Mouse (Mus musculus) liver, embryonic 12.5 days (tissue): ENCODE data around the gene Saxo2. TPM values are rescaled to one million over a fixed set of nuclear protein-coding genes. Genes with fewer than 3 reads are reported as not detected.
A peak's percentile ranks its signal among the peaks of the same experiment; 100 is the strongest.

Experiments
- ATAC-seq: fragments of 200-750 bp; cut with Nextera tagmentation; 2 replicates; pipeline ENCODE4 v1.8.0; 2017; ENCODE audit warnings: moderate number of reproducible peaks, mild to moderate bottlenecking, moderate library complexity
- H3K27ac ChIP-seq: fragments of 300-500 bp; sonication (generic); 2 replicates; pipeline ENCODE4 v1.5.1; 2016; ENCODE audit warnings: mild to moderate bottlenecking
- H3K27me3 ChIP-seq: fragments of 300-500 bp; sonication (generic); replicated peaks from 2 replicates; pipeline ENCODE4 v1.6.1; 2016; ENCODE audit warnings: mild to moderate bottlenecking, moderate library complexity
- H3K36me3 ChIP-seq: fragments of 300-500 bp; sonication (generic); 2 replicates; pipeline ENCODE4 v1.6.1; 2016; ENCODE audit warnings: mild to moderate bottlenecking, moderate library complexity
- H3K4me1 ChIP-seq: fragments of 300-500 bp; sonication (generic); 2 replicates; pipeline ENCODE4 v1.6.1; 2016
- H3K4me2 ChIP-seq: fragments of 300-500 bp; sonication (generic); 2 replicates; pipeline ENCODE4 v1.6.1; 2016; ENCODE audit warnings: mild to moderate bottlenecking, moderate library complexity
- H3K4me3 ChIP-seq: fragments of 300-500 bp; sonication (generic); 2 replicates; pipeline ENCODE4 v1.5.1; 2016; ENCODE audit warnings: mild to moderate bottlenecking, moderate library complexity
- H3K9ac ChIP-seq: fragments of 300-500 bp; sonication (generic); 2 replicates; pipeline ENCODE4 v1.6.1; 2016; ENCODE audit warnings: mild to moderate bottlenecking, moderate library complexity
- H3K9me3 ChIP-seq: fragments of 300-500 bp; sonication (generic); replicated peaks from 2 replicates; pipeline ENCODE4 v1.6.1; 2016; ENCODE audit warnings: mild to moderate bottlenecking, moderate library complexity
- WGBS: fragments of 180-500 bp; shearing (Covaris S2); methylation state at CpG from one replicate; pipeline ENCODE4 v1.1.7; 2016; ENCODE audit not compliant: insufficient replicate concordance; 5-methylcytosine and 5-hydroxymethylcytosine counted together
- polyA plus RNA-seq: library from polyadenylated mRNA; unstranded; fragments of >200 nt; fragmentation: Nextera tagmentation; extraction: Ambion mirVana; gene quantifications from 2 replicates; pipeline ENCODE4 v1.2.1, GENCODE M21; 2016

Gene Saxo2
- polyA plus RNA-seq = 1.0 and 1.1 TPM in 2 replicates

- peak; percentile 96 for ATAC-seq
- H3K27me3 ChIP-seq = no peaks in the 10 kb centered on the region
- 0 out of 2 replicates have a peak within 1 kb of the TSS, but pooled peaks have one; percentile 48 for H3K27ac ChIP-seq
- H3K36me3 ChIP-seq = peaks cover 18% of the 10 kb centered on the region
- no peaks in the 10 kb centered on the region for H3K9me3 ChIP-seq
- H3K4me1 ChIP-seq = peaks cover 18% of the 10 kb centered on the region
- under 1% methylated on average over 46 of the region's 46 CpGs for WGBS
- peak within 1 kb of the TSS; percentile 82 for H3K9ac ChIP-seq
- H3K4me2 ChIP-seq = peak within 1 kb of the TSS; percentile 91
- peak within 1 kb of the TSS; percentile 81 for H3K4me3 ChIP-seq
These were observed at the start of gene Saxo2, which contains the start of gene Efl1 for GRCm38 (mm10) chr7:82648353-82649080. Saxo2 (minus strand) TSS chr7:82648528. Efl1 (plus strand) TSS chr7:82648614.

DNA sequence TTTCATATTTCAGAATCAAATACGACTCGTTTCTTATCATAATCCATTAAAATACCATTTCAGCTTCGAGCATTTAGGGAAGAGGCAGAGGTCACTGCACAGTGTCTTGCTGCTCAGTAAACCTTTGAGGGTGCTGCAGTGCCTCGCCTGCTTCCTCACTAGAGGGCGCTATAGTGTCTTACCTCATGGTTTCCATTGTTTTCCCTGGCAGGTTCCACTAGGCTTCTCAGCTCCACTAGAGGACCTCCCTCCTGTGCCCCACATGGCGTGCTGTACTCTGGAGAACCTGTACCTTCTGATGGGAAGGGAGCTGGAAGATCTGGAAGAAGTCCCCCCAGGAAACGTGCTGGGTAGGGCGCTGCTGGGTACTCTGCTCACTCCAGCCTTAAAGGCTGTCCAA, 49.3 kb upstream of the Saxo2 start:
- Histone ChIP-seq H3K4me3 (no peak overlapping the region), H3K27ac (no peak overlapping the region), H3K36me3 (peaks cover 75% of the 10 kb centered on the region), H3K9me3 (no peaks in the 10 kb centered on the region), H3K4me1 (no peaks in the 10 kb centered on the region), H3K27me3 (no peaks in the 10 kb centered on the region), H3K4me2 (no peak overlapping the region), H3K9ac (no peak overlapping the region)
- 63% methylated on average over 8 of the region's 8 CpGs for WGBS
- ATAC-seq = no peak

DNA sequence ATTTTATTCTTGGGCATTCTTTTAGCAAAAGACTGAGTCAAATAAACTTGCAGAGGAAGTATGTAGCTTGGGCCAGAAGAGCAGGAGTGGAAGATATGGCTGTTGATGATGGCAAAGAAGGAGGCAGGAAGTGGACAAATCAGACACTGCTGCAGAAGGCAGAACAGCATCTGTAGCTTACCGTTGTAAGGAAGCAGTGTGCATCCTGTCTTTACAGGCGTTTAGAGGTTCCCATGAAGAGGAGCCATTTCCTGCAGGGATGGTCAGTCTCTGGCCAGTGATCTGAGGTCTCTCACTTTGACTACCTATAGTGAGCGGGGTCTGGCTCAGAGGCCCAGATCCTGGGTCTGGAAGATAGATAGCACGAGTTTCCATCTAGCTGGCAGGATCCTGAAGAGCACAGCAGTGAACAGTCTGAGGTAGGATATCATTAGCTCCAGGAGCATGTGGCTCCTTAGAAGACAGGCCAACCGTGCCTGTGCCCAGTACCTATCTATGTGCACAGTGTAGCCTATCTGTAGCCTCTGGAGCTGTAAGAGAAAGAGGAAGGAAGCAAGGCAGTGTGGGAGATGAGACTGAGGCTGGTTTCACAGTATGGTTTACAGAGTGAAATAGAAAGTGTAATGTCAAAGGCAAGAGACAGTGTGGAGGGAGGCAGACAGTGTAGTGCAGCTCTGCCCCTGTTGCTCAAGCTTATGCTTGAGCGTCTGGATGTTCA, 42.9 kb upstream of the Saxo2 start:
- H3K36me3 ChIP-seq = peaks cover 62% of the 10 kb centered on the region
- WGBS = 25% methylated on average over 6 of the region's 6 CpGs
- peak; percentile 63 for ATAC-seq
- H3K9me3 ChIP-seq = no peaks in the 10 kb centered on the region
- no peak overlapping the region for H3K4me2 ChIP-seq
- H3K4me3 ChIP-seq = no peak overlapping the region
- peak overlapping the region; percentile 25; the same call in 1 of the 2 replicates for H3K27ac ChIP-seq
- H3K27me3 ChIP-seq = no peaks in the 10 kb centered on the region
- H3K9ac ChIP-seq = no peak overlapping the region
- peaks cover 13% of the 10 kb centered on the region; the same call in 1 of the 2 replicates for H3K4me1 ChIP-seq

DNA sequence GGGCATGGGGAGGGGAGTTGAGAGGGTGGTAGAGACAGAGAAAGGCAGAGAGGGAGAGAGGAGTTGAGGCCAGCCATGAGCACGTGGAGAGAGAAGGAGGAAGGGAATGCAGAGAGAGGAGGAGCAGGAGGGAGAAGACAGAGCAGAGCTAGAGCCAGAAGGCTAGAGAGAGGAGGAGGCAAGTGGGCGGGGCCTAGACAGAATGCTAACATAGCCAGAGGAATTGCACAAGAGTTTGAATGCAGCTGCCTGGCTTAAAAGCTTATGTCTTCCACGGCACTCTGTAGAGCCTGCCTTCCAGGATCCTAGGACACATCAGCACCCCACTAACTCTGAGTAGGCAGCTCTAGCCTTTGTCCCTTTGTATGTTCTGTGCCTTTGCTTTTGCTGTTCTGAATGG, 40.4 kb upstream of the Saxo2 start:
- ATAC-seq = 0 out of 2 replicates have a peak, but pooled peaks have one; percentile 32
- H3K9ac ChIP-seq = no peak overlapping the region
- 17% methylated on average over 3 of the region's 3 CpGs for WGBS
- peaks cover 61% of the 10 kb centered on the region for H3K36me3 ChIP-seq
- H3K4me2 ChIP-seq = no peak overlapping the region
- H3K4me1 ChIP-seq = peaks cover 13% of the 10 kb centered on the region; the same call in 1 of the 2 replicates
- H3K27me3 ChIP-seq = no peaks in the 10 kb centered on the region
- H3K27ac ChIP-seq = no peak overlapping the region
- H3K4me3 ChIP-seq = no peak overlapping the region
- no peaks in the 10 kb centered on the region for H3K9me3 ChIP-seq

GRCm38 (mm10) chr7:82679901-82680300, 31.6 kb upstream of the Saxo2 start:
- no peak for ATAC-seq
- no peaks in the 10 kb centered on the region for H3K9me3 ChIP-seq
- no peak overlapping the region for H3K4me2 ChIP-seq
- no peak overlapping the region for H3K27ac ChIP-seq
- H3K27me3 ChIP-seq = no peaks in the 10 kb centered on the region
- H3K4me3 ChIP-seq = no peak overlapping the region
- 87% methylated on average over 5 of the region's 5 CpGs for WGBS
- H3K36me3 ChIP-seq = peaks cover 56% of the 10 kb centered on the region
- H3K4me1 ChIP-seq = no peaks in the 10 kb centered on the region
- H3K9ac ChIP-seq = no peak overlapping the region

DNA sequence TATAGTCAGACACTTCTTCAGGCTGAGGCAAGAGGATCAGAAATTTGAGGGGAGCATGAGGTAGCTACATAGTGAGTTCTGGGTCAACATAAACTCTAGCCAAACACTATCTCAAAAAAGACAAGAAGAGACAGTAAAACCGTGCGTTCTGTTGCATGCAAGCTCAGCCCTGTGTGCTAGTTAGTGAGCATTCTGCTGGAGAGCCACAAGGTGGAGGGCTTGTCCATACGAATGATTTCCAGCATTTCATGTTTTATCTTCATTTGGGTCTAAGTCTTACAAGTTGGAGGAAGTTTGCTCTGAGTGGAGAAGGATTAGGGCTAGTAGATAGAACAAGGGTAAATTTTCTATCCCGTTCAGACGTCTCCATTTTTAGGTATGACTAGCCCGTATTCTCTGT, 28.5 kb upstream of the Saxo2 start:
- Histone ChIP-seq H3K4me2 (no peak overlapping the region), H3K27me3 (no peaks in the 10 kb centered on the region), H3K4me3 (no peak overlapping the region), H3K9ac (no peak overlapping the region), H3K36me3 (peaks cover 57% of the 10 kb centered on the region), H3K27ac (no peak overlapping the region), H3K4me1 (no peaks in the 10 kb centered on the region), H3K9me3 (no peaks in the 10 kb centered on the region)
- ATAC-seq = no peak
- 71% methylated on average over 6 of the region's 6 CpGs for WGBS

GRCm38 (mm10) chr7:82676001-82676400, 27.7 kb upstream of the Saxo2 start:
- 78% methylated on average over 5 of the region's 5 CpGs for WGBS
- H3K9me3 ChIP-seq = no peaks in the 10 kb centered on the region
- no peaks in the 10 kb centered on the region for H3K27me3 ChIP-seq
- no peak overlapping the region for H3K4me3 ChIP-seq
- no peak overlapping the region for H3K9ac ChIP-seq
- ATAC-seq = no peak
- peaks cover 60% of the 10 kb centered on the region for H3K36me3 ChIP-seq
- H3K4me1 ChIP-seq = no peaks in the 10 kb centered on the region
- H3K27ac ChIP-seq = no peak overlapping the region
- no peak overlapping the region for H3K4me2 ChIP-seq

DNA sequence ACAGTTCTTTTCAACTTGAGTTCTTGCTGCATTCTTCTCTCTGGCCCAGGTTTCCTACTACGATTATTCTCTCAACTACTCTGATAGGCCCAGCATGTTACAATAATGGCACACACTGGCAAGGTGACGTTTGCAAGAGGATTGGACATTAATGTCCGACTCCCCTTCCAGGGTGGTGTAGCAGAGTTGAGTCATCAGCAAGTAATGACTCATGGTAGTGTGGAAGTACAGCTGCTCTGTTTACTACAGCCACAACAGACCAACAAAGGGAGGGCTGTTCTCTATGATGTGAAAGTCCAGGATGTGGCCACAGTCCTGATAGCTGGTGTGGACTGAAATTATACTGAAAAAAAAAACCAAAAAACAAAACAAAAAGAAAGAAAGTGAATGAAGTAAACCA, 16.3 kb upstream of the Saxo2 start:
- no peaks in the 10 kb centered on the region for H3K9me3 ChIP-seq
- no peaks in the 10 kb centered on the region for H3K4me1 ChIP-seq
- H3K27me3 ChIP-seq = no peaks in the 10 kb centered on the region
- no peak overlapping the region for H3K9ac ChIP-seq
- H3K4me2 ChIP-seq = no peak overlapping the region
- ATAC-seq = no peak
- no peak overlapping the region for H3K4me3 ChIP-seq
- peaks cover 80% of the 10 kb centered on the region for H3K36me3 ChIP-seq
- no peak overlapping the region for H3K27ac ChIP-seq
- WGBS = 70% methylated on average over 3 of the region's 3 CpGs

- H3K36me3 ChIP-seq = peaks cover 18% of the 10 kb centered on the region
- no peaks in the 10 kb centered on the region for H3K27me3 ChIP-seq
- peak overlapping the region; percentile 82 for H3K9ac ChIP-seq
- WGBS = 14% methylated on average over 6 of the region's 6 CpGs
- H3K4me3 ChIP-seq = peak overlapping the region; percentile 81
- H3K4me1 ChIP-seq = peaks cover 18% of the 10 kb centered on the region
- ATAC-seq = peak; percentile 11; the same call in 1 of the 2 replicates
- 0 out of 2 replicates have a peak overlapping the region, but pooled peaks have one; percentile 48 for H3K27ac ChIP-seq
- no peaks in the 10 kb centered on the region for H3K9me3 ChIP-seq
- peak overlapping the region; percentile 91 for H3K4me2 ChIP-seq
These were observed 735 bp upstream of the Saxo2 start for GRCm38 (mm10) chr7:82649081-82649445.

- no peak for ATAC-seq
- Histone ChIP-seq H3K4me1 (peaks cover 18% of the 10 kb centered on the region), H3K27me3 (no peaks in the 10 kb centered on the region), H3K27ac (no peak overlapping the region), H3K9me3 (no peaks in the 10 kb centered on the region), H3K4me2 (peak overlapping the region; percentile 91), H3K9ac (peak overlapping the region; percentile 82), H3K4me3 (peak overlapping the region; percentile 81), H3K36me3 (peaks cover 16% of the 10 kb centered on the region)
- 28% methylated on average over 4 of the region's 4 CpGs for WGBS
These were observed 419 bp downstream of the Saxo2 start for GRCm38 (mm10) chr7:82647909-82648308.

- no peak overlapping the region for H3K4me3 ChIP-seq
- WGBS = 72% methylated on average over 3 of the region's 3 CpGs
- no peak for ATAC-seq
- peaks cover 18% of the 10 kb centered on the region for H3K4me1 ChIP-seq
- no peaks in the 10 kb centered on the region for H3K9me3 ChIP-seq
- peaks cover 9% of the 10 kb centered on the region for H3K36me3 ChIP-seq
- no peak overlapping the region for H3K27ac ChIP-seq
- H3K9ac ChIP-seq = no peak overlapping the region
- no peak overlapping the region for H3K4me2 ChIP-seq
- no peaks in the 10 kb centered on the region for H3K27me3 ChIP-seq
These were observed 1.1 kb downstream of the Saxo2 start for GRCm38 (mm10) chr7:82647183-82647582.

GRCm38 (mm10) chr7:82625342-82625741, 23.0 kb downstream of the Saxo2 start:
- Histone ChIP-seq H3K4me3 (no peak overlapping the region), H3K27me3 (no peaks in the 10 kb centered on the region), H3K27ac (no peak overlapping the region), H3K4me2 (no peak overlapping the region), H3K9ac (no peak overlapping the region), H3K9me3 (no peaks in the 10 kb centered on the region), H3K36me3 (no peaks in the 10 kb centered on the region), H3K4me1 (no peaks in the 10 kb centered on the region)
- 10% methylated on average over 7 of the region's 7 CpGs for WGBS
- ATAC-seq = no peak
